Mouse (Mus musculus) midbrain, embryonic 13.5 days (tissue): ENCODE results near the gene Gse1. TPM values are rescaled to one million over a fixed set of nuclear protein-coding genes. Genes with fewer than 3 reads are reported as not detected.

Source experiments
- ATAC-seq: fragments of 200-750 bp; cut with Nextera tagmentation; 2 replicates; pipeline ENCODE4 v1.8.0; 2017; ENCODE audit warnings: mild to moderate bottlenecking, moderate TSS enrichment, moderate library complexity
- H3K27ac ChIP-seq: fragments of 300-500 bp; sonication (generic); 2 replicates; pipeline ENCODE4 v1.5.1; 2015; ENCODE audit warnings: inconsistent platforms, mild to moderate bottlenecking, moderate library complexity
- H3K27me3 ChIP-seq: fragments of 300-500 bp; sonication (generic); 2 replicates; pipeline ENCODE4 v1.6.1; 2015; ENCODE audit warnings: mild to moderate bottlenecking, inconsistent platforms
- H3K36me3 ChIP-seq: fragments of 300-500 bp; sonication (generic); 2 replicates; pipeline ENCODE4 v1.6.1; 2015; ENCODE audit warnings: mild to moderate bottlenecking, inconsistent platforms
- H3K4me1 ChIP-seq: fragments of 300-500 bp; sonication (generic); replicated peaks from 2 replicates; pipeline ENCODE4 v1.6.1; 2015; ENCODE audit warnings: inconsistent platforms
- H3K4me2 ChIP-seq: fragments of 300-500 bp; sonication (generic); replicated peaks from 2 replicates; pipeline ENCODE4 v1.6.1; 2015; ENCODE audit warnings: moderate library complexity, mild to moderate bottlenecking, inconsistent platforms
- H3K4me3 ChIP-seq: fragments of 300-500 bp; sonication (generic); replicated peaks from 2 replicates; pipeline ENCODE4 v1.5.1; 2015; ENCODE audit warnings: mild to moderate bottlenecking, inconsistent platforms
- H3K9ac ChIP-seq: fragments of 300-500 bp; sonication (generic); replicated peaks from 2 replicates; pipeline ENCODE4 v1.6.1; 2015; ENCODE audit warnings: mild to moderate bottlenecking, inconsistent platforms
- H3K9me3 ChIP-seq: fragments of 300-500 bp; sonication (generic); 2 replicates; pipeline ENCODE4 v1.6.1; 2016; ENCODE audit warnings: mild to moderate bottlenecking, inconsistent platforms
- WGBS: fragments of 180-500 bp; shearing (Covaris S2); methylation state at CpG from one replicate; pipeline ENCODE4 v1.1.7; 2015; 5-methylcytosine and 5-hydroxymethylcytosine counted together
- polyA plus RNA-seq: library from polyadenylated mRNA; unstranded; fragments of >200 nt; fragmentation: Nextera tagmentation; extraction: Ambion mirVana; gene quantifications from 2 replicates; pipeline ENCODE4 v1.2.1, GENCODE M21; 2015

The Gse1 gene
- polyA plus RNA-seq, 1 experiment from 2014 or later, result 22.5 TPM

- peaks cover 96% of the 10 kb centered on the region for H3K4me1 ChIP-seq
- no peaks in the 10 kb centered on the region for H3K9me3 ChIP-seq
- no peaks in the 10 kb centered on the region for H3K36me3 ChIP-seq
- H3K27ac ChIP-seq, result peak overlapping the region; percentile 84
- no peak overlapping the region for H3K4me3 ChIP-seq
- H3K9ac ChIP-seq, result no peak overlapping the region
- no peak for ATAC-seq
- WGBS, result 97% methylated on average over 15 of the region's 15 CpGs
- peak overlapping the region; percentile 45; the same call in 1 of the 2 replicates for H3K4me2 ChIP-seq
- H3K27me3 ChIP-seq, result peaks cover 3% of the 10 kb centered on the region; the same call in 1 of the 2 replicates
Observed at GRCm38 (mm10) chr8:120496478-120496877, 268.2 kb downstream of the Gse1 start.

DNA sequence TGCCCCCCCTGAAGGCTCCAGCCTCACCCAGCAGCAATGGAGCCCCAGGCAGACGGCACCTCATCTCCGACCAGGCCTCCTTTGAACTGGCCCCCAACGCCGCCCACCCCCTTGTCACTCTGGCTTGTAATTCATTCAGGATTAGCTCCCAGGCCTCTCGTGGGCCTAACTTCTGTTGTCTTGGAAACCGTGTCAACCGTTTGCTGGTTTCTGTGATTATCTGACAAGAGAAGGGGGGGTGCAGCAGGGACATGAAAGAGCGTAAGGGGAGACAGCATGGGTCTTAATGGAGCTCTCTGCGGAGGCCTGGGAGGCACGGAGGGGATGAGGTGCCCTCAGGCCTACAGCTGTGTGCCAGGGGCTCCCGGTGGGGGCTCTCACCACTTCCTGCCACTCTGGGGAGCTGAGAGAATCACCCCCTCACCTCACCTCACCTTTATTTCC lies 269.3 kb downstream of the Gse1 start:
- Histone ChIP-seq H3K4me3 (peak overlapping the region; percentile 12; the same call in 1 of the 2 replicates), H3K4me1 (peaks cover 96% of the 10 kb centered on the region), H3K27me3 (peaks cover 3% of the 10 kb centered on the region; the same call in 1 of the 2 replicates), H3K9me3 (no peaks in the 10 kb centered on the region), H3K36me3 (no peaks in the 10 kb centered on the region), H3K9ac (peak overlapping the region; percentile 49), H3K27ac (peak overlapping the region; percentile 84), H3K4me2 (peak overlapping the region; percentile 45)
- ATAC-seq, result peak; percentile 71
- 6% methylated on average over 11 of the region's 11 CpGs for WGBS

- no peaks in the 10 kb centered on the region for H3K36me3 ChIP-seq
- H3K27me3 ChIP-seq, result no peaks in the 10 kb centered on the region; the same call in 1 of the 2 replicates
- H3K4me1 ChIP-seq, result peaks cover 96% of the 10 kb centered on the region
- ATAC-seq, result peak; percentile 34
- H3K4me2 ChIP-seq, result peak overlapping the region; percentile 45
- peak overlapping the region; percentile 84 for H3K27ac ChIP-seq
- 13% methylated on average over 4 of the region's 4 CpGs for WGBS
- H3K9ac ChIP-seq, result peak overlapping the region; percentile 49
- H3K9me3 ChIP-seq, result no peaks in the 10 kb centered on the region
- H3K4me3 ChIP-seq, result peak overlapping the region; percentile 12
Observed at GRCm38 (mm10) chr8:120498349-120498831, 270.1 kb downstream of the Gse1 start.

GRCm38 (mm10) chr8:120498926-120499605 lies 270.8 kb downstream of the Gse1 start:
- H3K9ac ChIP-seq, result peak overlapping the region; percentile 49
- peak; percentile 35; the same call in 1 of the 2 replicates for ATAC-seq
- peak overlapping the region; percentile 84 for H3K27ac ChIP-seq
- H3K9me3 ChIP-seq, result no peaks in the 10 kb centered on the region
- H3K36me3 ChIP-seq, result no peaks in the 10 kb centered on the region
- H3K27me3 ChIP-seq, result no peaks in the 10 kb centered on the region; the same call in 1 of the 2 replicates
- 16% methylated on average over 9 of the region's 9 CpGs for WGBS
- H3K4me3 ChIP-seq, result peak overlapping the region; percentile 12
- H3K4me1 ChIP-seq, result peaks cover 96% of the 10 kb centered on the region
- peak overlapping the region; percentile 45 for H3K4me2 ChIP-seq

DNA sequence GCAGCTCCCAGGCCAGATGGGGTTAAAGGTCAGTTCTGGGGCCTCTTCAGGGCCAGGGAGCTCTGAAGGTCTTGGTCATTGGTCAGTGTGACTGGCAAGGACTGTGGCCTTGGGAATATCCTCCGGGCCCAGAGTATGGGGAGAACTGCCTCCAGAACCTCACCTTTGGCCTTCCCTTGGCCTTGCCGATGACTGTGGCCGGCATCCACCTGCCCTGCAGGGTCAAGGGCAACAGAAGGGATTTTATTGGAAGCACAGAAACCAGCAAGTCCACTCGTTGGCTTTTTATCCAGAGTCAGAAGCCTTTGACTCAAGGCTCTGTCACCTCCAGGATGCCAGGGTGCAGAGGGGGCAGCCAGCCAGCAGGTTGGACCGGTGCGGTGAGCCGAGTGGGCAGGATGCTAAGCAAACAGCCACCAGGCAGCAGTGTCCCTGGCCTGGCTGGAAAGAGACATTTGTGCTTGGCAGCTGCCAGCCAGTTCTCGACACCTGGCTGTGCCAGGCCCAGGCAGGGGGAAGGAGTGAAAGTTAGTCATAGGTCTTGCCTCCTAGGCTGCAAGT lies 272.5 kb downstream of the Gse1 start:
- H3K4me3 ChIP-seq, result no peak overlapping the region
- 0 out of 2 replicates have a peak overlapping the region, but pooled peaks have one; percentile 28 for H3K9ac ChIP-seq
- peaks cover 96% of the 10 kb centered on the region for H3K4me1 ChIP-seq
- H3K36me3 ChIP-seq, result no peaks in the 10 kb centered on the region
- no peak overlapping the region for H3K4me2 ChIP-seq
- H3K9me3 ChIP-seq, result no peaks in the 10 kb centered on the region
- no peaks in the 10 kb centered on the region for H3K27me3 ChIP-seq
- no peak for ATAC-seq
- peak overlapping the region; percentile 25; the same call in 1 of the 2 replicates for H3K27ac ChIP-seq
- WGBS, result 82% methylated on average over 8 of the region's 8 CpGs

DNA sequence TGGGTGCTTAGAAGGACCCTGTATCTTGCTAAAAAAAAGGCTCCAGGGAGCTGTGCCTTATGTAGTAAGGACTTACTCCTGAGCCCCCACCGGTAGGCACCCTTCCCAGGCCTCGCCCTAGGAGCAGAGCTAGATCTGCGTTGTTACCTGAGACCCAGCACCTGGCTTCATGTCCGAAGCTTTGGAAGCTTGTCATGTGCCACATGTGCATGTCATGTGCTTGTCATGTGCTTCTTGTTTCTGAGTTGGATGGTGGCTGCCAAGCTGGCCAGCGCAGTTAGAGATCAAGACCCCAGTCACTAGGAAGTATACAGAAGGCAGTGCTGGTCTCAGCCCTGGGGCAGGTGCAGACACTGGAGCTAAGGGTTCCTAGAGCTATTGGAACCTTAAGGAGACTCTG lies 273.2 kb downstream of the Gse1 start:
- WGBS, result 93% methylated on average over 5 of the region's 5 CpGs
- Histone ChIP-seq H3K9me3 (no peaks in the 10 kb centered on the region), H3K4me2 (no peak overlapping the region), H3K27ac (peak overlapping the region; percentile 25; the same call in 1 of the 2 replicates), H3K4me1 (peaks cover 99% of the 10 kb centered on the region), H3K4me3 (no peak overlapping the region), H3K9ac (no peak overlapping the region), H3K27me3 (no peaks in the 10 kb centered on the region), H3K36me3 (no peaks in the 10 kb centered on the region)
- no peak for ATAC-seq

DNA sequence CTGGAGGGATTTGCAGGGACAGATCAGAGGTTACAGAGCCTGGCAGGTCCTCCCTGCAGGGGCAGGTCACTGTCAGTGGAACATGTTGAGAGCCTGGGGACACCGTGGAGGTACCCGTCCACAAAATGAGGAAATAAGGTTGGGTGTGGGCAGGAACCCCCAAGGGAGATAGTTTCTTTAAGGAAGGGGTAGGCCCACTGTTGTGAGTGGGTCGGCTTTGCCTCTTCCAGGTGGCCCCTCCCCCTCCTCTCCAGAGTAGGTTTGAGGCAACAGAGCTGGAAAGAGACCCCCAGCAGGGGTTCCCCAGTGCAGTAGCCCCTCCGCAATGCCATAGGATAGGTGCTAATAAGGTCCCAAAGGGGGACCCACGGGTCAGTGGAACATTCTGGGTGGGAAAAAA lies 274.2 kb downstream of the Gse1 start:
- Histone ChIP-seq H3K36me3 (no peaks in the 10 kb centered on the region), H3K9ac (peak overlapping the region; percentile 28; the same call in 1 of the 2 replicates), H3K9me3 (no peaks in the 10 kb centered on the region), H3K4me2 (no peak overlapping the region), H3K27me3 (no peaks in the 10 kb centered on the region), H3K27ac (no peak overlapping the region), H3K4me1 (peaks cover 99% of the 10 kb centered on the region), H3K4me3 (no peak overlapping the region)
- no peak for ATAC-seq
- WGBS, result 57% methylated on average over 5 of the region's 5 CpGs

GRCm38 (mm10) chr8:120504251-120505081 lies 276.2 kb downstream of the Gse1 start:
- Histone ChIP-seq H3K4me3 (peak overlapping the region; percentile 27), H3K4me1 (peaks cover 99% of the 10 kb centered on the region), H3K27me3 (no peaks in the 10 kb centered on the region), H3K36me3 (no peaks in the 10 kb centered on the region), H3K9me3 (no peaks in the 10 kb centered on the region), H3K4me2 (peak overlapping the region; percentile 48), H3K27ac (peak overlapping the region; percentile 92), H3K9ac (peak overlapping the region; percentile 37)
- 2% methylated on average over 20 of the region's 20 CpGs for WGBS
- ATAC-seq, result peak; percentile 44

- under 1% methylated on average over 19 of the region's 19 CpGs for WGBS
- Histone ChIP-seq H3K9ac (peak overlapping the region; percentile 37), H3K36me3 (no peaks in the 10 kb centered on the region), H3K4me1 (peaks cover 100% of the 10 kb centered on the region), H3K27me3 (no peaks in the 10 kb centered on the region), H3K9me3 (no peaks in the 10 kb centered on the region), H3K27ac (peak overlapping the region; percentile 92), H3K4me3 (peak overlapping the region; percentile 27), H3K4me2 (peak overlapping the region; percentile 48)
- peak; percentile 46 for ATAC-seq
Observed at GRCm38 (mm10) chr8:120505082-120505511, 276.8 kb downstream of the Gse1 start.

DNA sequence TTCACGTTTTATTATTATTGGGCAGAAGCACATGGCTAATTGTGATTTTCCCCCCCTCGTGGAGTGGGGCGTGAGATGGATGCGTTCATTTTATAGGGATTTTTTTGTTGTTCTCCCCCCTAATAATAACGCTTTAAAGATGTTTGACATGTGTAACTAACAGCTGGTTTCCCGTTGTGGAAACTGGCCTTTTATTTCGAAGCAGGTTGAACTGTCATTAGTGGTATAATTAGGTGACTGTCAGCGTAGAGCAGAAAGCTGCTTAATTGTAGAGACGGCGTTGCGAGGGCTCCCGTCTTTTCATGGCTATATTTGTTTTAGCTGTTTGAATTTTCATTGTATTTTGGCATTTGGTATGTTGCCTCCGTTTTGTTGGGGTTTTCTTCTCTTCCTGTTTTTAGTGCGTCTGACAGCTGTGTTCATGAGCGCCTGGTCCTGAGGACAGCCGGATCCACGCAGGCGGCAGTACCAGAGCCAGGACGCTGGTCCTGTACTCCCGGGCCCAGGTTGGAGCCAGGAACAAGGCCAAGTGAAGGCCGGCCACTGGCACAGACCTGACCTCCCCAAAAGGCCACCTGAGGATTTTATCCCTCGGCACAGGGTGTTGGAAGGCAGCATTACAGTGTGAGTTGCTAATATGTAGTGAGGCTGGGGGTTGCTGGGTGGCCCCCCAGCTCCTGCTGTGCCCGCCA lies 277.5 kb downstream of the Gse1 start:
- Histone ChIP-seq H3K4me2 (peak overlapping the region; percentile 48), H3K9me3 (no peaks in the 10 kb centered on the region), H3K4me1 (peaks cover 100% of the 10 kb centered on the region), H3K4me3 (peak overlapping the region; percentile 27), H3K27ac (peak overlapping the region; percentile 92), H3K27me3 (no peaks in the 10 kb centered on the region), H3K36me3 (no peaks in the 10 kb centered on the region), H3K9ac (peak overlapping the region; percentile 37)
- no peak for ATAC-seq
- WGBS, result 7% methylated on average over 23 of the region's 23 CpGs

DNA sequence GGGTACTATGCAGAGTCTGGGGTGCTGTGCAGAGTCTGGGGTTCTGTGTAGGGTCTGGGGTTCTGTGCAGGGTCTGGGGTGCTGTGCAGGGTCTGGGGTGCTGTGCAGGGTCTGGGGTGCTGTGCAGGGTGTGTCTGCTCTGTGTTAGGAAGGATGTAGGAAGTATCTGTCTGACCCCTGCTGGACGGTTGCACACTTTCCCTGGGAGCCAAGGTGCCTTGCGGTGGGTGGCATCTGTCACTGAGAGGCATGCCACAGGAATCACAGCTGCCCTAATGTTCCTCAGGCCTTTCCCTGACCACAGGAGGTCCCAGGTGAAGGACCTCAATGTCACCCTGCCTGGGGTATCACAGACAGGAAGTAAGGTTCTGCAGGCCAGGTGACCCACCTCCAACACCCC lies 278.3 kb downstream of the Gse1 start:
- peak overlapping the region; percentile 92; the same call in 1 of the 2 replicates for H3K27ac ChIP-seq
- peak overlapping the region; percentile 48 for H3K4me2 ChIP-seq
- no peaks in the 10 kb centered on the region for H3K27me3 ChIP-seq
- no peaks in the 10 kb centered on the region for H3K36me3 ChIP-seq
- peak overlapping the region; percentile 37; the same call in 1 of the 2 replicates for H3K9ac ChIP-seq
- no peak for ATAC-seq
- 46% methylated on average over 2 of the region's 2 CpGs for WGBS
- no peaks in the 10 kb centered on the region for H3K9me3 ChIP-seq
- H3K4me3 ChIP-seq, result no peak overlapping the region
- peaks cover 100% of the 10 kb centered on the region for H3K4me1 ChIP-seq
